Mouse (Mus musculus): ENCODE measurements at regions not wholly inside any gene's neighbourhood (a gene's known extent, or its start where the extent isn't known, plus 50 kb on each side); places are given as distances from the start of the nearest gene placed in this dataset.

DNA sequence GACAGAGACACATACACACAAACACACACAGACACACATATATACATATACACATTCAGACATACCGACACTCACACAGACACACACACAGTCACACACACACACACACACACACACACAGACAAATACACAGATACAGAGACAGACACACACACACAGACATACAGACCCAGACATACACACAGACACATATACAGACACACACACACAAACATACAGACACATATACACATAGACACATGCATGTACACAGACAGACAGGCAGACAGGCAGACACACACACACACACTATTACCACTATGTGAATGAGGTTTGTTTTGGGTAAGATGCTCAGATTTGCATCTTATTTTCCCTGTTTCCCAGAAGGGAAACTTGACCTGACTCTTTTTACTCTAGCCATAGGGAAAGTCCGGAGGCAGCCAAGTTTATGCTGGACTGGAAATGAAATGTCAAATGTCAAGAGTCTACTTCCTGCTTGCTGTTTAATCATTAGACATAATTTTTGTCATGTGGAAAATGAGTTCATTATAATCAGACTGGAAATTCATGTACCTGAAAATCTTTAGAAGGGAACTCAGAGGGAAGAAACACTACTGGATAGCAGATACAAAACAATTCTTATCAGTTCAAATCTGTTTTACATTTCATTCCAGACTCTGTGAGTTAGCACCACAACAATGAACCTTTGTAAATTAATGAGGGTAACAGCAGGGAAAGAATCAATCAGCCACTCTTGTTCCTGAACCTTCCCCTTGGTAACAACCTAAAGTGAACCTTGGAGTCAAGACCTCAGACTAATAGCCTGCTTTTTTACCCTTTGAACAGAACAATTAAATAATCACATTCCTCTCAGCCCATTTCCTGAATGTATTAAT, 651.1 kb downstream of the Gsdmc2 start:
- H3K9me3 ChIP-seq (ENCODE audit: control insufficient read depth, low read length), result no peaks in the 10 kb centered on the region
- peak overlapping the region; percentile 30; the same call in 1 of the 2 replicates for H3K27ac ChIP-seq (replicated peaks; ENCODE audit: low read depth, low read length)
- H3K9ac ChIP-seq (ENCODE audit: low read length), result no peak overlapping the region
- H3K36me3 ChIP-seq (ENCODE audit: control insufficient read depth, insufficient read depth, low read length), result no peaks in the 10 kb centered on the region
- no peaks in the 10 kb centered on the region for H3K27me3 ChIP-seq (ENCODE audit: control insufficient read depth, insufficient read depth, low read length)
- no peak for DNase-seq (ENCODE audit: low spot score)
- H3K4me3 ChIP-seq (ENCODE audit: low read depth, low read length), result no peak overlapping the region
- no peak overlapping the region for H3K4me2 ChIP-seq (ENCODE audit: low read depth, severe bottlenecking)
- 56% methylated on average over 2 of the region's 2 CpGs for WGBS
- ATAC-seq (ENCODE audit: insufficient number of reproducible peaks, low FRiP score, low TSS enrichment, low read depth), result peak; percentile 79; the same call in 1 of the 2 replicates
- H3K4me1 ChIP-seq (ENCODE audit: control insufficient read depth, insufficient read depth, low read length), result peaks cover 23% of the 10 kb centered on the region

DNA sequence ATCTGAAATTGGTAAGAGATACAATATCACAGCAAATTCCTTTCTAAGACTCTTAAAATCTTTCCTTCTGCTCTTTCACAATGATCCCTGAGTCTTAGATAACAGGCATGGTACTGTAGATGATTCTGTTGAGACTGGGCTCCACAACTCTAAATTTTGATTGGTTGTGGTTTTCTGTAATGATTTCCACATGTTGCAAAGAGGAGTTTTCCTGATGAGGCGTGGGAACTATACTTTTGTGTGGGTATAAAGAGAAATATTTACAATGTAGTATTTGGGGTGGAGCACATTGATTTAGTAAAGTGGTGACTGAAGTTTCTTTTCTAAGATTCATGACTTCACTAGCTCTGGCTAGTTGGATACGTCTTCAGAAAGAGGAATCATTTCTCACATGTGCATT, 653.2 kb downstream of the Gsdmc2 start:
- WGBS, result 40% methylated on average over 2 of the region's 2 CpGs
- H3K9ac ChIP-seq (ENCODE audit: low read length), result no peak overlapping the region
- no peak overlapping the region for H3K27ac ChIP-seq (replicated peaks; ENCODE audit: low read depth, low read length)
- H3K4me3 ChIP-seq (ENCODE audit: low read depth, low read length), result no peak overlapping the region
- no peak overlapping the region for H3K4me2 ChIP-seq (ENCODE audit: low read depth, severe bottlenecking)
- no peaks in the 10 kb centered on the region for H3K9me3 ChIP-seq (ENCODE audit: control insufficient read depth, low read length)
- no peaks in the 10 kb centered on the region for H3K27me3 ChIP-seq (ENCODE audit: control insufficient read depth, insufficient read depth, low read length)
- DNase-seq (ENCODE audit: low spot score) (no peak), ATAC-seq (ENCODE audit: insufficient number of reproducible peaks, low FRiP score, low TSS enrichment, low read depth) (no peak)
- H3K36me3 ChIP-seq (ENCODE audit: control insufficient read depth, insufficient read depth, low read length), result no peaks in the 10 kb centered on the region
- H3K4me1 ChIP-seq (ENCODE audit: control insufficient read depth, insufficient read depth, low read length), result peaks cover 23% of the 10 kb centered on the region

DNA sequence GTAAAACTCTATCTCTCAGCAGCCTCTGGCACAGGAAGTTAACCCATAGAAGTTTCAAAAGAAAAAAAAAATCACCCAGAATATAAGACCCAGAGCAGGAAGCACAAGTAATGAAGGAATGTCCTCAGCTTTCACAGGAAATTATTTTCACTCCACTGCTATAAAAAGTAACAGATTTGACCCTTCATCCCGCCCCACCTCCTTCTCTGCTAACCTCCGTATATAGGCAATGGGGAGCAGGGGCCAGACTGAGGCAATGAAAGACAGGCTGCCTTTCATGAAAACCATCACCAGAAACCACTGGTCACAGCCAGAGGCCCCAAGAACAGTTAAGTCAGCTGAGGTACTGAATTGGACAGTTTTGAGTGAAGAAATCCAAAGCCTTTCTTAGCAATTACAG, 654.9 kb downstream of the Gsdmc2 start:
- ATAC-seq (ENCODE audit: insufficient number of reproducible peaks, low FRiP score, low TSS enrichment, low read depth), result peak; percentile 79; the same call in 1 of the 2 replicates
- 3% methylated on average over 2 of the region's 2 CpGs for WGBS
- peak overlapping the region; percentile 65 for H3K27ac ChIP-seq (replicated peaks; ENCODE audit: low read depth, low read length)

DNA sequence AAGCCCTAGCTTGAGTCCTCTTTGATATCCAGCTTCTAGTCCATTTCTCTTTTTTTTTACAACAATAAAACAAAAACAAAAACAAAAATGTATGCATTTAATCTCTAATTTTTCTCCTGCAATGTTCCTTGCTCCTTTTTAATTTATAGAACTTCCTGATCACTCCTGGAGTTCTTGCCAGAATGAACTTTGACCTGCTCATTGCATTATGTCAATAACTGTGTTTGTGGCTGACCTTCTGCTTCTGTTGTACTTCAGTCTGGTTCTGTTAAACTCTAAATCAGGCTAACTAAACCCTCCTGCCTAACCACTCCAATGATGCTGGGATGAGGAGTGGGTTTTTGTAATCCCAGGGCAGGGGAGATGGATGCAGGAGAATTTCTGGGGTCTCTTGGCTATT, 674.0 kb downstream of the Gsdmc2 start:
- Histone ChIP-seq H3K4me2 (ENCODE audit: low read depth, severe bottlenecking) (no peak overlapping the region), H3K4me1 (ENCODE audit: control insufficient read depth, insufficient read depth, low read length) (no peaks in the 10 kb centered on the region), H3K36me3 (ENCODE audit: control insufficient read depth, insufficient read depth, low read length) (no peaks in the 10 kb centered on the region), H3K9me3 (ENCODE audit: control insufficient read depth, low read length) (no peaks in the 10 kb centered on the region), H3K4me3 (ENCODE audit: low read depth, low read length) (no peak overlapping the region), H3K27ac (replicated peaks; ENCODE audit: low read depth, low read length) (no peak overlapping the region), H3K9ac (ENCODE audit: low read length) (no peak overlapping the region), H3K27me3 (ENCODE audit: control insufficient read depth, insufficient read depth, low read length) (no peaks in the 10 kb centered on the region)
- ATAC-seq (ENCODE audit: insufficient number of reproducible peaks, low FRiP score, low TSS enrichment, low read depth) (no peak), DNase-seq (ENCODE audit: low spot score) (no peak)

More for the DNA sequence above, 654.9 kb downstream of the Gsdmc2 start:
- Histone ChIP-seq H3K36me3 (ENCODE audit: control insufficient read depth, insufficient read depth, low read length) (no peaks in the 10 kb centered on the region), H3K27me3 (ENCODE audit: control insufficient read depth, insufficient read depth, low read length) (no peaks in the 10 kb centered on the region), H3K9me3 (ENCODE audit: control insufficient read depth, low read length) (no peaks in the 10 kb centered on the region), H3K9ac (ENCODE audit: low read length) (no peak overlapping the region), H3K4me2 (ENCODE audit: low read depth, severe bottlenecking) (no peak overlapping the region), H3K4me1 (ENCODE audit: control insufficient read depth, insufficient read depth, low read length) (peaks cover 23% of the 10 kb centered on the region), H3K4me3 (ENCODE audit: low read depth, low read length) (no peak overlapping the region)
- peak; percentile 61 for DNase-seq (ENCODE audit: low spot score)

DNA sequence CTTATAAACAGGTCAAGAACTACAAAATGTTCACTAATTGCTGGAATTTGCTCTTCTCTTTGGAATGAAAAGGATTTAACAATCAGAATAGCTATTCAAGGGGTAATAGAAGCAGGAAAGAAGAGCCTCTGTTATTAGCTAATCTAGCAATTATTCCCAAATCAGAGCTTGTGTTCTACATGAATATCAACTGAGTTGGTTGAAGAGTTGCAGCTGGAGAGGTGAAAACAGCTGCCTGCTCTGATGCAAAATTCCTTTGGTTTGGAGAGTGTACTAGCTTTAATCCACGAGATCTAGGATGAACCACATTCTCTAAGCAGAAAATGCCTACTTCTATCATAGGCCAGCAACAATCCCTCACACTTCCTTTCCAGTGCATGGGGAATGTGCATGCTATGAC, 674.8 kb downstream of the Gsdmc2 start:
- Histone ChIP-seq H3K9ac (ENCODE audit: low read length) (no peak overlapping the region), H3K4me3 (ENCODE audit: low read depth, low read length) (no peak overlapping the region), H3K4me2 (ENCODE audit: low read depth, severe bottlenecking) (no peak overlapping the region), H3K27ac (replicated peaks; ENCODE audit: low read depth, low read length) (no peak overlapping the region), H3K4me1 (ENCODE audit: control insufficient read depth, insufficient read depth, low read length) (no peaks in the 10 kb centered on the region), H3K27me3 (ENCODE audit: control insufficient read depth, insufficient read depth, low read length) (no peaks in the 10 kb centered on the region), H3K9me3 (ENCODE audit: control insufficient read depth, low read length) (no peaks in the 10 kb centered on the region), H3K36me3 (ENCODE audit: control insufficient read depth, insufficient read depth, low read length) (no peaks in the 10 kb centered on the region)
- ATAC-seq (ENCODE audit: insufficient number of reproducible peaks, low FRiP score, low TSS enrichment, low read depth) (no peak), DNase-seq (ENCODE audit: low spot score) (no peak)
- 64% methylated on average over 1 of the region's 1 CpGs for WGBS

DNA sequence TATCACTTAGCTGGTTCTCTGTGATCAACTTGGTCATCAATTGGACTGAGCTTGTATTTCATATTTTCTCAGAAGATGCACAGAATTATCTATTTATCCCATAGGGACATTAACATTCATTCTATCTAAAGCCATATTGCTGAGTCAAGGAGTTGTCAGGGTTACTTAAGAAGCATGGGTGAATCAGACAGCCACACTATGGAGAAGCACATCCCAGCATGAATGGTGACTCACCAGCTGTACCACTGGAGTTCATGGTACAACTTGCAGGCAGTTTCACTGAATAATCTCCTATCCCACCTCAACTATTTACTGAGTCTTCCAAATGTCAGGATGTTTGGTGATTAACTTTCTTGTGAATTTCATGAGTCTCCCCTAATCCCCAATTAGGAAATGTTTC, 678.6 kb downstream of the Gsdmc2 start:
- Histone ChIP-seq H3K4me1 (ENCODE audit: control insufficient read depth, insufficient read depth, low read length) (no peaks in the 10 kb centered on the region), H3K4me2 (ENCODE audit: low read depth, severe bottlenecking) (no peak overlapping the region), H3K27ac (replicated peaks; ENCODE audit: low read depth, low read length) (no peak overlapping the region), H3K9ac (ENCODE audit: low read length) (no peak overlapping the region), H3K36me3 (ENCODE audit: control insufficient read depth, insufficient read depth, low read length) (no peaks in the 10 kb centered on the region), H3K9me3 (ENCODE audit: control insufficient read depth, low read length) (no peaks in the 10 kb centered on the region), H3K27me3 (ENCODE audit: control insufficient read depth, insufficient read depth, low read length) (no peaks in the 10 kb centered on the region), H3K4me3 (ENCODE audit: low read depth, low read length) (no peak overlapping the region)
- no peak for ATAC-seq (ENCODE audit: insufficient number of reproducible peaks, low FRiP score, low TSS enrichment, low read depth)
- no peak for DNase-seq (ENCODE audit: low spot score)

DNA sequence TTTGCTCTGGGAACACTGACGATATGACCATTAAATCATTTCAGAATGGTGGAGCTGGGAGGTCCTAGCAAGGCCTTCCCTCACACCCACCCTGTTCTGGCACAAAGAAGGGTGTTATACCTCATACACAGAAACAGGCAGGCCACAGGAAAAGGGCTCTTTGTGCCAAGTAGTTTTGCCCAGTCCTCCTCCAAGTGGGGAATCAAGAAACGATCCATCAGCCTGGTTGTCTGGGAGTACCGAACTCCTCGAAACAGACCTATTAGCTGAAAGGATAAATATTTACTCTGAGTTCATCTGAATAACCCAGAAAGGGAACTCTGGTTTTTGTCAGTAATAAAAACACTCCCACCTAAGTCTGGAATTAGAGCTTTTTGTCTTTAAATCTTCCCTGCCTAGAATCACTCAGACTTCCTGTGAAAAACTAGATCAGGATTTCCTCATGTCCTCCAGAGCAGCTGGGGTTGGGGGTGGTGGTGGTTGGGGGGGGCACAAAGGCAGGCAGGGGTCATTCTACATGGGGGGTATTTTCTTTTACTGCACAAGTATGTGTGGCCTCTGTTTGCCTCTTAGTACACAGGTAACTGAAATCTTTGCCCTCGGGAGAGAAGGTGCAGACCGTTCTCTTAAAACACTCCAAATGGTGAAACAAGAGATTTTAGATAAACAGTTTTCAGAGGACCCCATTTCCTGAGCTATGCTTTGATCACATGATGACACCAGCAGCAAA, 681.3 kb downstream of the Gsdmc2 start:
- H3K9ac ChIP-seq (ENCODE audit: low read length), result no peak overlapping the region
- WGBS, result 10% methylated on average over 6 of the region's 6 CpGs
- DNase-seq (ENCODE audit: low spot score), result peak; percentile 22

DNA sequence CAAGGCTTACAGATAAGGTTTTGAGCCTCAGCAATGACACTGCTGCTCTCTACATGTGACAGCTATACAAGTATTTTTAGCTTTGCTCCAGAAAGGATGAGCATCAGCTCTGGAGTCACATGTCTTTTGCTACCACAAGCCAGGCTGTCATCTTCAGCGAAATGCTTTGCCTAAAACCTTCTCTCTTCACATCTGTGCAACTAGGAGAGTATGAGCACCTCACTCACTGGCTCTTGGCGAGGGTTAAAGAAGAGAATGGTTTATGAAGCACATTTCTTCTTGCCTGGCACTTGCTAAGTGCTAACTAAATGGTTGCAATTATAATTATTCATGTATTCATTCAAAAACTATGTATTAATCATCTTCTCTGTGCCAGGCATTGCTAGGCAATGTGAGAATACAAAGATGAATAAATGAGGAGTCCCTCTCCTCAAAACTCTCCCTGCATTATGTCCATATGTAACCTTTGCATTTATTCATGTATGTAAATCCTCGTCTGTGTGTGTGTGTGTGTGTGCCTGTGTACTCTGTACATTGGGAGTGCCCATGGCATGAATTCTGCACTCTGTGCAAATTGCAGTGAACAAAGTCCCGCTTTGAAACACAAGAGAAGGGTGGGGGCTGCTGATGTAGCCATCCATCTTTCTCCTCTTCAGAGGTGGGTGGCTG, 682.0 kb downstream of the Gsdmc2 start:
- no peaks in the 10 kb centered on the region for H3K9me3 ChIP-seq (ENCODE audit: control insufficient read depth, low read length)
- no peak overlapping the region; the same call in 1 of the 2 replicates for H3K27ac ChIP-seq (replicated peaks; ENCODE audit: low read depth, low read length)
- no peak for DNase-seq (ENCODE audit: low spot score)
- H3K4me2 ChIP-seq (ENCODE audit: low read depth, severe bottlenecking), result no peak overlapping the region
- no peak overlapping the region for H3K4me3 ChIP-seq (ENCODE audit: low read depth, low read length)
- H3K4me1 ChIP-seq (ENCODE audit: control insufficient read depth, insufficient read depth, low read length), result no peaks in the 10 kb centered on the region
- no peaks in the 10 kb centered on the region for H3K27me3 ChIP-seq (ENCODE audit: control insufficient read depth, insufficient read depth, low read length)
- no peak for ATAC-seq (ENCODE audit: insufficient number of reproducible peaks, low FRiP score, low TSS enrichment, low read depth)
- H3K9ac ChIP-seq (ENCODE audit: low read length), result no peak overlapping the region
- WGBS, result 56% methylated on average over 4 of the region's 4 CpGs
- no peaks in the 10 kb centered on the region for H3K36me3 ChIP-seq (ENCODE audit: control insufficient read depth, insufficient read depth, low read length)

More for the DNA sequence above, 681.3 kb downstream of the Gsdmc2 start:
- Histone ChIP-seq H3K4me2 (ENCODE audit: low read depth, severe bottlenecking) (no peak overlapping the region), H3K36me3 (ENCODE audit: control insufficient read depth, insufficient read depth, low read length) (no peaks in the 10 kb centered on the region), H3K4me3 (ENCODE audit: low read depth, low read length) (no peak overlapping the region), H3K27me3 (ENCODE audit: control insufficient read depth, insufficient read depth, low read length) (no peaks in the 10 kb centered on the region), H3K9me3 (ENCODE audit: control insufficient read depth, low read length) (no peaks in the 10 kb centered on the region), H3K4me1 (ENCODE audit: control insufficient read depth, insufficient read depth, low read length) (no peaks in the 10 kb centered on the region), H3K27ac (replicated peaks; ENCODE audit: low read depth, low read length) (no peak overlapping the region; the same call in 1 of the 2 replicates)
- no peak; the same call in 1 of the 2 replicates for ATAC-seq (ENCODE audit: insufficient number of reproducible peaks, low FRiP score, low TSS enrichment, low read depth)
